Mouse (Mus musculus) spleen, postnatal 14 days (tissue): ENCODE measurements at regions not wholly inside any gene's neighbourhood (a gene's known extent, or its start where the extent isn't known, plus 50 kb on each side); places are given as distances from the start of the nearest gene placed in this dataset.
A peak's percentile ranks its signal among the peaks of the same experiment; 100 is the strongest.
"Not testable (repeated sequence)": the region's sequence is repeated elsewhere in the genome, so short reads cannot be mapped to it uniquely, and the experiment has no call there.

Experiments used
- DNase-seq, 2 experiments: peaks; one replicate each; pipeline ENCODE4 v3.0.0; 2021 to 2022; ENCODE audit warnings: low spot score in 2 of 2

GRCm38 (mm10) chr1:23316288-23316687 is 81.3 kb downstream of the Ogfrl1 start:
- not testable (repeated sequence) for DNase-seq

- DNase-seq = not testable (repeated sequence)
Observed at GRCm38 (mm10) chr1:23314863-23315262, 82.7 kb downstream of the Ogfrl1 start.

- no peak for DNase-seq
Observed at GRCm38 (mm10) chr1:23292718-23293117, 104.9 kb downstream of the Ogfrl1 start.

GRCm38 (mm10) chr1:23286741-23287140 is 110.8 kb downstream of the Ogfrl1 start:
- no peak for DNase-seq

- no peak for DNase-seq
Observed at GRCm38 (mm10) chr1:23282870-23283219, 114.7 kb downstream of the Ogfrl1 start.

GRCm38 (mm10) chr1:23282215-23282869 is 115.2 kb downstream of the Ogfrl1 start:
- DNase-seq = no peak

GRCm38 (mm10) chr1:23279827-23280226 is 117.7 kb downstream of the Ogfrl1 start:
- DNase-seq = no peak

- DNase-seq = no peak
Observed at GRCm38 (mm10) chr1:23272077-23272476, 125.5 kb downstream of the Ogfrl1 start.

GRCm38 (mm10) chr1:23270910-23271822 is 126.4 kb downstream of the Ogfrl1 start:
- no peak for DNase-seq

GRCm38 (mm10) chr1:23268062-23268461 is 129.5 kb downstream of the Ogfrl1 start:
- no peak for DNase-seq

GRCm38 (mm10) chr1:23265556-23266232 is 131.9 kb downstream of the Ogfrl1 start:
- DNase-seq = no peak

- no peak for DNase-seq
Observed at GRCm38 (mm10) chr1:23264251-23264650, 133.3 kb downstream of the Ogfrl1 start.

GRCm38 (mm10) chr1:23263798-23264197 is 133.8 kb downstream of the Ogfrl1 start:
- DNase-seq = no peak

- DNase-seq = no peak
Observed at GRCm38 (mm10) chr1:23261652-23262051, 135.9 kb downstream of the Ogfrl1 start.

GRCm38 (mm10) chr1:23257306-23257895 is 140.2 kb downstream of the Ogfrl1 start:
- no peak for DNase-seq

- peak; percentile 21 to 43 for DNase-seq
Observed at GRCm38 (mm10) chr1:23256630-23257001, 141.0 kb downstream of the Ogfrl1 start.

GRCm38 (mm10) chr1:23255925-23256629 is 141.5 kb downstream of the Ogfrl1 start:
- DNase-seq = peak; percentile 87 to 89

- no peak for DNase-seq
Observed at GRCm38 (mm10) chr1:23254235-23254634, 143.3 kb downstream of the Ogfrl1 start.

- DNase-seq = no peak
Observed at GRCm38 (mm10) chr1:23231522-23231921, 129.5 kb upstream of the 4933415F23Rik start.

GRCm38 (mm10) chr1:23228478-23228877 is 126.4 kb upstream of the 4933415F23Rik start:
- no peak for DNase-seq

GRCm38 (mm10) chr1:23214462-23215158 is 112.6 kb upstream of the 4933415F23Rik start:
- DNase-seq = no peak
